In genomic region chr10:43158917-43159316, GRCm38 (mm10) we compare ENCODE assay signal across 21 mouse cellular contexts. TPM values are rescaled to one million over a fixed set of nuclear protein-coding genes. Genes with fewer than 3 reads are reported as not detected.
A peak's percentile ranks its signal among the peaks of the same experiment; 100 is the strongest.
DNase-seq lines count a peak whose midpoint lies in the region; ATAC-seq and TF ChIP-seq lines count a peak whose summit lies in the region.
"Had no signal": no experiment of that assay in that cellular context is flagged by ENCODE, and none has a peak within 500 bp of the region (broad histone marks: within the 10 kb centered on the region; RNA-seq: fewer than 3 reads in every experiment).

No protein-coding gene starts in this region.

- H3K36me3 ChIP-seq in heart, embryonic 10.5 days: peaks cover 2% of the 10 kb centered on the region; the same call in 1 of the 2 replicates
- 0 out of 2 replicates have a peak, but pooled peaks cover 6% of the 10 kb centered on the region for H3K36me3 ChIP-seq in midbrain, embryonic 10.5 days
- peaks cover 10% of the 10 kb centered on the region for H3K36me3 ChIP-seq in midbrain, embryonic 13.5 days
- H3K36me3 ChIP-seq in heart, postnatal 0 days (replicated peaks; ENCODE audit: control insufficient read depth, insufficient read depth, low read length): 0 out of 2 replicates have a peak, but pooled peaks cover 3% of the 10 kb centered on the region
- H3K36me3 ChIP-seq: forebrain, embryonic 15.5 days had no signal

- 0 out of 2 replicates have a peak, but pooled peaks cover 4% of the 10 kb centered on the region for H3K9me3 ChIP-seq in heart, embryonic 10.5 days
- H3K9me3 ChIP-seq in midbrain, embryonic 10.5 days (replicated peaks): peaks cover 7% of the 10 kb centered on the region
- no peaks in the 10 kb centered on the region for H3K9me3 ChIP-seq in midbrain, embryonic 13.5 days
- H3K9me3 ChIP-seq in heart, postnatal 0 days (replicated peaks; ENCODE audit: control insufficient read depth, low read length): 0 out of 2 replicates have a peak, but pooled peaks cover 3% of the 10 kb centered on the region

- no peak overlapping the region for H3K9ac ChIP-seq in midbrain, embryonic 13.5 days (replicated peaks)
- H3K9ac ChIP-seq in heart, postnatal 0 days (replicated peaks; ENCODE audit: low read depth, low read length): peak overlapping the region; percentile 9; the same call in 1 of the 2 replicates
- H3K9ac ChIP-seq: forebrain, embryonic 15.5 days; hindbrain, embryonic 12.5 days had no signal

- H3K4me2 ChIP-seq in midbrain, embryonic 13.5 days (replicated peaks): no peak overlapping the region
- peak overlapping the region; percentile 37 for H3K4me2 ChIP-seq in heart, postnatal 0 days (ENCODE audit: low read depth, low read length)
- H3K4me2 ChIP-seq: forebrain, embryonic 15.5 days; hindbrain, embryonic 12.5 days had no signal

- no peak for TF ChIP-seq EP300 in heart, postnatal 0 days (IDR thresholded peaks at IDR 0.05; ENCODE audit: low read depth)

- no peak for DNase-seq in gastrocnemius, adult 2 months
- DNase-seq in gastrocnemius, postnatal 14 days: no peak
- no peak for DNase-seq in heart, embryonic 10.5 days (ENCODE audit: low spot score)
- no peak for DNase-seq in heart, postnatal 36 days
- no peak for DNase-seq in midbrain, embryonic 10.5 days (ENCODE audit: low spot score)
- no peak for DNase-seq in heart, postnatal 0 days (ENCODE audit: low spot score)
- DNase-seq in embryo, embryonic 10 days (ENCODE audit: low spot score): no peak
- DNase-seq: adrenal gland, postnatal 10 days; cerebellum, adult 18-20 months; cerebellum, adult 9-11 months; cerebellum, postnatal 36 days; gastrocnemius, postnatal 36 days; kidney, adult 8-10 months had no signal

- H3K27me3 ChIP-seq in heart, embryonic 10.5 days (ENCODE audit: insufficient read depth, poor library complexity, severe bottlenecking): no peaks in the 10 kb centered on the region
- H3K27me3 ChIP-seq in midbrain, embryonic 10.5 days (ENCODE audit: low read depth, poor library complexity, severe bottlenecking): no peaks in the 10 kb centered on the region
- no peaks in the 10 kb centered on the region for H3K27me3 ChIP-seq in midbrain, embryonic 13.5 days
- H3K27me3 ChIP-seq in heart, postnatal 0 days (ENCODE audit: control insufficient read depth, insufficient read depth, low read length): no peaks in the 10 kb centered on the region
- H3K27me3 ChIP-seq: forebrain, embryonic 15.5 days; hindbrain, embryonic 12.5 days had no signal

- WGBS in heart, embryonic 10.5 days: 56% methylated on average over 5 of the region's 5 CpGs
- WGBS in midbrain, embryonic 10.5 days: 88% methylated on average over 5 of the region's 5 CpGs
- WGBS in midbrain, embryonic 13.5 days: 91% methylated on average over 5 of the region's 5 CpGs
- 32% methylated on average over 5 of the region's 5 CpGs for WGBS in heart, postnatal 0 days

- no peak for TF ChIP-seq CTCF in gastrocnemius, adult 2 months (IDR thresholded peaks at IDR 0.05)
- TF ChIP-seq CTCF in heart, postnatal 0 days (IDR thresholded peaks at IDR 0.05; ENCODE audit: low read depth): no peak

- peak overlapping the region; percentile 43 for H3K4me3 ChIP-seq in gastrocnemius, adult 2 months
- no peak overlapping the region; the same call in 1 of the 2 replicates for H3K4me3 ChIP-seq in heart, embryonic 10.5 days
- no peak overlapping the region for H3K4me3 ChIP-seq in midbrain, embryonic 10.5 days
- H3K4me3 ChIP-seq in midbrain, embryonic 13.5 days (replicated peaks): no peak overlapping the region
- H3K4me3 ChIP-seq in heart, postnatal 0 days (ENCODE audit: low read depth, low read length): no peak overlapping the region
- H3K4me3 ChIP-seq: embryonic facial prominence, embryonic 10.5 days; forebrain, embryonic 15.5 days; hindbrain, embryonic 12.5 days had no signal

- intact Hi-C loops in gastrocnemius, adult 2 months (cut with DNase I): no loop called here
- intact Hi-C loops in gastrocnemius, postnatal 14 days (cut with DNase I; ENCODE audit: low total_unique reads): no loop called here
- intact Hi-C loops in heart, postnatal 36 days (cut with DNase I): no loop called here

- H3K27ac ChIP-seq in gastrocnemius, adult 2 months: peak overlapping the region; percentile 83
- H3K27ac ChIP-seq in heart, embryonic 10.5 days: peak overlapping the region; percentile 30; the same call in 1 of the 2 replicates
- 0 out of 2 replicates have a peak overlapping the region, but pooled peaks have one; percentile 9 for H3K27ac ChIP-seq in midbrain, embryonic 10.5 days (replicated peaks)
- no peak overlapping the region for H3K27ac ChIP-seq in midbrain, embryonic 13.5 days
- peak overlapping the region; percentile 67 for H3K27ac ChIP-seq in heart, postnatal 0 days (ENCODE audit: low read depth)
- H3K27ac ChIP-seq: embryonic facial prominence, embryonic 10.5 days; forebrain, embryonic 15.5 days; hindbrain, embryonic 12.5 days had no signal

- no peak for ATAC-seq in midbrain, embryonic 13.5 days
- no peak; the same call in 1 of the 2 replicates for ATAC-seq in heart, postnatal 0 days (ENCODE audit: insufficient read depth, low read depth)
- ATAC-seq: forebrain, embryonic 15.5 days; hindbrain, embryonic 16.5 days; inflammation-experienced regulatory T-cells, adult 6 months; intestine, postnatal 0 days had no signal

- peaks cover 22% of the 10 kb centered on the region for H3K4me1 ChIP-seq in heart, embryonic 10.5 days
- H3K4me1 ChIP-seq in midbrain, embryonic 10.5 days: peaks cover 34% of the 10 kb centered on the region
- H3K4me1 ChIP-seq in midbrain, embryonic 13.5 days (replicated peaks): peaks cover 40% of the 10 kb centered on the region
- 0 out of 2 replicates have a peak, but pooled peaks cover 12% of the 10 kb centered on the region for H3K4me1 ChIP-seq in heart, postnatal 0 days (ENCODE audit: control insufficient read depth, insufficient read depth)

RNA-seq across cellular contexts. Expression of gene Sobp, which starts 15.4 kb away (rescaled TPM):
- total RNA-seq in gastrocnemius, adult 2 months (2021): 10 to 100 TPM; 29.2 to 34.5 TPM
- 10 to 100 TPM; 13.1 to 21.5 TPM for total RNA-seq in gastrocnemius, postnatal 14 days (2021)
- 1.3 TPM in 2 replicates for polyA plus RNA-seq in heart, embryonic 10.5 days (2016; fragmentation: Nextera tagmentation; extraction: Ambion mirVana)
- total RNA-seq in heart, postnatal 36 days (2021): 10 to 100 TPM; 13.3 to 13.9 TPM
- polyA plus RNA-seq in midbrain, embryonic 10.5 days (2016; fragmentation: Nextera tagmentation; extraction: Ambion mirVana): 2.0 and 2.3 TPM in 2 replicates
- polyA plus RNA-seq in midbrain, embryonic 13.5 days (2015; fragmentation: Nextera tagmentation; extraction: Ambion mirVana): 13.6 and 15.6 TPM in 2 replicates
- total RNA-seq in heart, postnatal 0 days (2014; rRNA removed; ENCODE audit: low replicate concordance): 2.6 and 3.9 TPM in 2 replicates
- 2.5 and 3.0 TPM in 2 replicates for polyA plus RNA-seq in heart, postnatal 0 days (2015; fragmentation: Nextera tagmentation; extraction: Ambion mirVana)
- total RNA-seq: MEL had no signal
- polyA plus RNA-seq: inflammation-experienced regulatory T-cells, adult 6 months had no signal

RNA-seq across cellular contexts. Expression of gene 9030612E09Rik, which starts 15.6 kb away (rescaled TPM):
- total RNA-seq in gastrocnemius, adult 2 months (2021): 1 to 10 TPM; 1.7 to 2.6 TPM
- total RNA-seq in gastrocnemius, postnatal 14 days (2021): 1 to 10 TPM; 2.1 to 2.4 TPM
- 0.38 and 0.44 TPM in 2 replicates for polyA plus RNA-seq in heart, embryonic 10.5 days (2016; fragmentation: Nextera tagmentation; extraction: Ambion mirVana)
- total RNA-seq in heart, postnatal 36 days (2021): 1 to 10 TPM; 2.1 to 2.2 TPM
- 0.79 and 1.3 TPM in 2 replicates for polyA plus RNA-seq in midbrain, embryonic 10.5 days (2016; fragmentation: Nextera tagmentation; extraction: Ambion mirVana)
- 2.8 and 3.3 TPM in 2 replicates for polyA plus RNA-seq in midbrain, embryonic 13.5 days (2015; fragmentation: Nextera tagmentation; extraction: Ambion mirVana)
- total RNA-seq in heart, postnatal 0 days (2014; rRNA removed; ENCODE audit: low replicate concordance): 0.11 and 0.43 TPM in 2 replicates
- 1.1 and 1.2 TPM in 2 replicates for polyA plus RNA-seq in heart, postnatal 0 days (2015; fragmentation: Nextera tagmentation; extraction: Ambion mirVana)
- total RNA-seq: MEL had no signal
- polyA plus RNA-seq: inflammation-experienced regulatory T-cells, adult 6 months had no signal
